Mouse (Mus musculus) stomach, embryonic 14.5 days (tissue): ENCODE results near the gene Myoz1. TPM values are rescaled to one million over a fixed set of nuclear protein-coding genes. Genes with fewer than 3 reads are reported as not detected.

ENCODE experiments used
- ATAC-seq: fragments of 200-750 bp; cut with Nextera tagmentation; 2 replicates; pipeline ENCODE4 v1.8.0; 2017; ENCODE audit warnings: low read depth, moderate TSS enrichment; ENCODE audit not compliant: insufficient number of reproducible peaks, insufficient read depth, low FRiP score
- H3K27ac ChIP-seq: fragments of 300-500 bp; sonication (generic); 2 replicates; pipeline ENCODE4 v1.5.1; 2014; ENCODE audit warnings: mild to moderate bottlenecking, low read length, moderate library complexity, mixed read lengths
- H3K27me3 ChIP-seq: fragments of 300-500 bp; sonication (generic); 2 replicates; pipeline ENCODE4 v1.6.1; 2014; ENCODE audit warnings: low read length, control low read depth, mixed read lengths; ENCODE audit not compliant: control insufficient read depth, insufficient read depth
- H3K36me3 ChIP-seq: fragments of 300-500 bp; sonication (generic); 2 replicates; pipeline ENCODE4 v1.6.1; 2014; ENCODE audit warnings: mild to moderate bottlenecking, control low read depth, low read length, moderate library complexity, mixed read lengths; ENCODE audit not compliant: control insufficient read depth, insufficient read depth
- H3K4me1 ChIP-seq: fragments of 300-500 bp; sonication (generic); 2 replicates; pipeline ENCODE4 v1.6.1; 2014; ENCODE audit warnings: low read length, control low read depth, mixed read lengths; ENCODE audit not compliant: control insufficient read depth, insufficient read depth
- H3K4me2 ChIP-seq: fragments of 300-500 bp; sonication (generic); replicated peaks from 2 replicates; pipeline ENCODE4 v1.6.1; 2014; ENCODE audit warnings: low read depth, low read length, control low read depth
- H3K4me3 ChIP-seq: fragments of 300-500 bp; sonication (generic); 2 replicates; pipeline ENCODE4 v1.5.1; 2014; ENCODE audit warnings: low read depth, low read length, control low read depth
- H3K9ac ChIP-seq: fragments of 300-500 bp; sonication (generic); replicated peaks from 2 replicates; pipeline ENCODE4 v1.6.1; 2014; ENCODE audit warnings: low read depth, mild to moderate bottlenecking, control low read depth, low read length, moderate library complexity, mixed read lengths
- H3K9me3 ChIP-seq: fragments of 300-500 bp; sonication (generic); 2 replicates; pipeline ENCODE4 v1.6.1; 2016; ENCODE audit warnings: low read depth, low read length, control low read depth; ENCODE audit not compliant: control insufficient read depth
- WGBS: fragments of 180-500 bp; shearing (Covaris S2); extraction: QIAGEN DNeasy Blood & Tissue Kit; methylation state at CpG from one replicate; pipeline ENCODE4 v1.1.7; 2014; 5-methylcytosine and 5-hydroxymethylcytosine counted together
- microRNA-seq: library from miRNA; unstranded; fragments of <30 nt; microRNA quantifications from one replicate; pipeline ENCODE4, GENCODE M21; 2016
- polyA plus RNA-seq: library from polyadenylated mRNA; unstranded; fragments of >200 nt; fragmentation: Nextera tagmentation; extraction: Ambion mirVana; gene quantifications from 2 replicates; pipeline ENCODE4 v1.2.1, GENCODE M21; 2014

Gene Myoz1
- polyA plus RNA-seq, 1 experiment from 2014 or later, result 0.29 TPM

- H3K36me3 ChIP-seq, result no peaks in the 10 kb centered on the region
- H3K4me1 ChIP-seq, result no peaks in the 10 kb centered on the region
- no peak overlapping the region for H3K4me3 ChIP-seq
- no peaks in the 10 kb centered on the region for H3K9me3 ChIP-seq
- ATAC-seq, result no peak
- H3K9ac ChIP-seq, result no peak overlapping the region
- WGBS, result 90% methylated on average over 1 of the region's 1 CpGs
- H3K27me3 ChIP-seq, result no peaks in the 10 kb centered on the region
- no peak overlapping the region for H3K27ac ChIP-seq
- H3K4me2 ChIP-seq, result no peak overlapping the region
These were observed 55.1 kb downstream of the Myoz1 start for GRCm38 (mm10) chr14:20601287-20601686.

GRCm38 (mm10) chr14:20600203-20600602, 56.1 kb downstream of the Myoz1 start:
- no peak for ATAC-seq
- Histone ChIP-seq H3K9me3 (no peaks in the 10 kb centered on the region), H3K27ac (no peak overlapping the region), H3K4me2 (no peak overlapping the region), H3K4me3 (no peak overlapping the region), H3K9ac (no peak overlapping the region), H3K36me3 (no peaks in the 10 kb centered on the region), H3K4me1 (no peaks in the 10 kb centered on the region), H3K27me3 (no peaks in the 10 kb centered on the region)
- WGBS, result 75% methylated on average over 2 of the region's 2 CpGs

GRCm38 (mm10) chr14:20599542-20599941, 56.8 kb downstream of the Myoz1 start:
- no peaks in the 10 kb centered on the region for H3K27me3 ChIP-seq
- no peak; the same call in 1 of the 2 replicates for ATAC-seq
- H3K4me1 ChIP-seq, result no peaks in the 10 kb centered on the region
- H3K27ac ChIP-seq, result no peak overlapping the region
- 80% methylated on average over 2 of the region's 2 CpGs for WGBS
- no peaks in the 10 kb centered on the region for H3K36me3 ChIP-seq
- H3K4me3 ChIP-seq, result no peak overlapping the region
- H3K9ac ChIP-seq, result no peak overlapping the region
- no peaks in the 10 kb centered on the region for H3K9me3 ChIP-seq
- H3K4me2 ChIP-seq, result no peak overlapping the region

Small RNA genes lying within 50 kb of the gene (microRNA-seq; reads per million reads assigned to microRNA genes)
- 1.6 reads per million for gene Mir6946

Other genes with a start within 250 kb of the Myoz1 start
- 0.10 and 0.27 TPM in 2 replicates for gene Cfap70, start 204.3 kb downstream of the Myoz1 start, polyA plus RNA-seq
- gene Anxa7, start 176.4 kb downstream of the Myoz1 start, polyA plus RNA-seq, result 57.4 and 60.2 TPM in 2 replicates
- gene Mss51, start 159.6 kb downstream of the Myoz1 start, polyA plus RNA-seq, result 1.3 and 1.8 TPM in 2 replicates
- gene Ppp3cb, start 110.0 kb downstream of the Myoz1 start, polyA plus RNA-seq, result 64.6 and 67.3 TPM in 2 replicates
- gene Usp54, start 15.5 kb downstream of the Myoz1 start, polyA plus RNA-seq, result 8.4 and 9.8 TPM in 2 replicates
- gene Synpo2l, start 11.8 kb upstream of the Myoz1 start, polyA plus RNA-seq, result 0.17 and 0.29 TPM in 2 replicates
- 86.9 and 88.1 TPM in 2 replicates for gene Sec24c, start 17.8 kb upstream of the Myoz1 start, polyA plus RNA-seq
- gene Fut11, start 38.4 kb upstream of the Myoz1 start, polyA plus RNA-seq, result 20.5 and 20.7 TPM in 2 replicates
- gene Chchd1, start 46.5 kb upstream of the Myoz1 start, polyA plus RNA-seq, result 211 and 224 TPM in 2 replicates
- gene Zswim8, start 51.0 kb upstream of the Myoz1 start, polyA plus RNA-seq, result 35.9 and 38.6 TPM in 2 replicates
- 28.1 and 31.1 TPM in 2 replicates for gene Ndst2, start 78.0 kb upstream of the Myoz1 start, polyA plus RNA-seq
- 46.6 and 53.6 TPM in 2 replicates for gene Camk2g, start 137.5 kb upstream of the Myoz1 start, polyA plus RNA-seq
- 0.64 and 1.3 TPM in 2 replicates for gene Plau, start 180.1 kb upstream of the Myoz1 start, polyA plus RNA-seq